Mouse (Mus musculus) liver, adult 2 months (tissue): ENCODE measurements around the gene Anapc15-ps. TPM values are rescaled to one million over a fixed set of nuclear protein-coding genes. Genes with fewer than 3 reads are reported as not detected.

Source experiments
- DNase-seq: peaks from one replicate; pipeline ENCODE4 v3.0.0-alpha.2; 2011; ENCODE audit warnings: low read depth, low spot score; ENCODE audit errors: extremely low read depth
- H3K27ac ChIP-seq: fragments of 200-500 bp; replicated peaks from 2 replicates; pipeline ENCODE4 v1.5.1; 2012; ENCODE audit warnings: low read depth, mild to moderate bottlenecking, control low read depth, inconsistent platforms, low read length; ENCODE audit not compliant: insufficient read depth
- H3K27me3 ChIP-seq: fragments of 200-500 bp; 2 replicates; pipeline ENCODE4 v1.6.1; 2012; ENCODE audit warnings: mild to moderate bottlenecking, moderate library complexity, low read length, inconsistent platforms; ENCODE audit not compliant: control insufficient read depth, insufficient read depth
- H3K36me3 ChIP-seq: fragments of 200-500 bp; 2 replicates; pipeline ENCODE4 v1.6.1; 2012; ENCODE audit warnings: low read length, inconsistent platforms; ENCODE audit not compliant: control insufficient read depth, insufficient read depth
- H3K4me1 ChIP-seq: fragments of 200-500 bp; 2 replicates; pipeline ENCODE4 v1.6.1; 2011; ENCODE audit warnings: low read length; ENCODE audit not compliant: control insufficient read depth, insufficient read depth
- H3K4me3 ChIP-seq: fragments of 200-500 bp; 2 replicates; pipeline ENCODE4 v1.5.1; 2011; ENCODE audit warnings: low read depth, mild to moderate bottlenecking, control low read depth, low read length, moderate library complexity; ENCODE audit not compliant: insufficient read depth
- H3K79me2 ChIP-seq: fragments of 200-500 bp; 2 replicates; pipeline ENCODE4 v1.6.1; 2012; ENCODE audit warnings: inconsistent platforms, mild to moderate bottlenecking, low read length, moderate library complexity; ENCODE audit not compliant: control insufficient read depth, insufficient read depth
- H3K9ac ChIP-seq: fragments of 200-500 bp; 2 replicates; pipeline ENCODE4 v1.6.1; 2012; ENCODE audit warnings: low read depth, mild to moderate bottlenecking, control low read depth, inconsistent platforms, low read length
- CTCF ChIP-seq: fragments of 200-500 bp; IDR thresholded peaks from 2 replicates; pipeline ENCODE4 v1.5.1; 2011; ENCODE audit warnings: low read depth, low read length, control low read depth
- POLR2A ChIP-seq: fragments of 200-500 bp; IDR thresholded peaks from 2 replicates; pipeline ENCODE4 v1.6.1; 2011; ENCODE audit warnings: low read length, control low read depth; ENCODE audit not compliant: insufficient read depth; ENCODE audit errors: extremely low read depth
- WGBS: fragments of 180-500 bp; shearing (Covaris S2); methylation state at CpG from one replicate; pipeline ENCODE4 v1.1.7; 2018; 5-methylcytosine and 5-hydroxymethylcytosine counted together
- polyA plus RNA-seq: library from polyadenylated mRNA; depleted of rRNA; stranded (reverse); fragments of >200 nt; gene quantifications from 2 replicates; pipeline ENCODE4 v1.2.3, GENCODE M21; 2012
- total RNA-seq: library from RNA; depleted of rRNA; stranded (reverse); fragments of >200 nt; gene quantifications from 2 replicates; pipeline ENCODE4 v1.2.3, GENCODE M21; 2014

The Anapc15-ps gene
- total and polyA plus RNA-seq, 2 experiments = not detected

DNA sequence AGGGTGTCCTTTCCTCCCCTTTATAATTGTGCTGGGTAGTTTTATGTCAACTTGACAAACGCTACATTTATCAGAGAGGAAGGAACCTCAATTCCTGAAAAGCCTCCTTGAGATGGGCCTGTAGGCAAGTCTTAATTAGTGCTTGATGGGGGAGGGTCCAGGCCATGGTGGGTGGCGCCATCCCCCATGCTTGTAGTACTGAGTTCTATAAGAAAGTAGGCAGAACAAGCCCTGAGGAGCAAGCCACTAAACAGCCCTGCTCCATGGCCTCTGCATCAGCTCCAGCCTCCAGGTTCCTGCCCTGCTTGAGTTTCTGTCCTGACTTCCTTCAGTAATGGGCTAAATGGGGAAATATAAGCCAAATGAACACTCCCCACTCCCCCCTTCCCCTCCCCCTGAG is 5.4 kb upstream of the Anapc15-ps start:
- peaks cover 5% of the 10 kb centered on the region for H3K36me3 ChIP-seq
- WGBS = 86% methylated on average over 2 of the region's 2 CpGs
- no peak for DNase-seq
- peaks cover 4% of the 10 kb centered on the region for H3K4me1 ChIP-seq
- H3K9ac ChIP-seq = no peak overlapping the region
- no peaks in the 10 kb centered on the region for H3K79me2 ChIP-seq
- no peak overlapping the region for H3K4me3 ChIP-seq
- no peak for TF ChIP-seq CTCF
- TF ChIP-seq POLR2A = no peak
- H3K27ac ChIP-seq = no peak overlapping the region
- H3K27me3 ChIP-seq = no peaks in the 10 kb centered on the region

- DNase-seq = no peak
- peaks cover 4% of the 10 kb centered on the region for H3K4me1 ChIP-seq
- no peaks in the 10 kb centered on the region for H3K27me3 ChIP-seq
- 34% methylated on average over 7 of the region's 7 CpGs for WGBS
- H3K27ac ChIP-seq = peak overlapping the region; percentile 38; the same call in 1 of the 2 replicates
- no peaks in the 10 kb centered on the region for H3K79me2 ChIP-seq
- peaks cover 1% of the 10 kb centered on the region for H3K36me3 ChIP-seq
- H3K9ac ChIP-seq = no peak overlapping the region
- H3K4me3 ChIP-seq = no peak overlapping the region
- no peak for TF ChIP-seq CTCF
Observed at GRCm38 (mm10) chr10:95678241-95678640, 5.0 kb upstream of the Anapc15-ps start.

GRCm38 (mm10) chr10:95677356-95678109 is 4.3 kb upstream of the Anapc15-ps start:
- Histone ChIP-seq H3K27ac (peak overlapping the region; percentile 38; the same call in 1 of the 2 replicates), H3K79me2 (no peaks in the 10 kb centered on the region), H3K4me3 (peak overlapping the region; percentile 34; the same call in 1 of the 2 replicates), H3K9ac (no peak overlapping the region), H3K36me3 (no peaks in the 10 kb centered on the region), H3K4me1 (peaks cover 4% of the 10 kb centered on the region), H3K27me3 (no peaks in the 10 kb centered on the region)
- 69% methylated on average over 22 of the region's 22 CpGs for WGBS
- TF ChIP-seq CTCF = no peak
- no peak for TF ChIP-seq POLR2A
- DNase-seq = peak; percentile 41

GRCm38 (mm10) chr10:95676991-95677355 is 3.7 kb upstream of the Anapc15-ps start:
- H3K27ac ChIP-seq = no peak overlapping the region
- DNase-seq = no peak
- H3K4me1 ChIP-seq = peaks cover 4% of the 10 kb centered on the region
- TF ChIP-seq POLR2A (no peak), CTCF (no peak)
- no peaks in the 10 kb centered on the region for H3K79me2 ChIP-seq
- H3K36me3 ChIP-seq = no peaks in the 10 kb centered on the region
- no peak overlapping the region for H3K9ac ChIP-seq
- no peaks in the 10 kb centered on the region for H3K27me3 ChIP-seq
- WGBS = 82% methylated on average over 5 of the region's 5 CpGs
- H3K4me3 ChIP-seq = no peak overlapping the region

GRCm38 (mm10) chr10:95676387-95676786 is 3.1 kb upstream of the Anapc15-ps start:
- Histone ChIP-seq H3K27ac (no peak overlapping the region), H3K79me2 (no peaks in the 10 kb centered on the region), H3K27me3 (no peaks in the 10 kb centered on the region), H3K4me1 (peaks cover 4% of the 10 kb centered on the region), H3K36me3 (no peaks in the 10 kb centered on the region), H3K4me3 (no peak overlapping the region), H3K9ac (no peak overlapping the region)
- 96% methylated on average over 2 of the region's 2 CpGs for WGBS
- no peak for DNase-seq
- TF ChIP-seq CTCF = no peak
- TF ChIP-seq POLR2A = no peak
